Mouse (Mus musculus) CD4-positive, CD25-positive, alpha-beta regulatory T cell, adult 4 months (primary cell): ENCODE results near the gene Trmt11. TPM values are rescaled to one million over a fixed set of nuclear protein-coding genes. Genes with fewer than 3 reads are reported as not detected.
"Not testable (repeated sequence)": the region's sequence is repeated elsewhere in the genome, so short reads cannot be mapped to it uniquely, and the experiment has no call there.

Experiments
- ATAC-seq: one replicate; pipeline ENCODE4 v1.8.0; 2017
- polyA plus RNA-seq, 2 experiments: library from polyadenylated mRNA; unstranded; fragments of 100-300 nt; shearing (Covaris generic); gene quantifications; one replicate each; pipeline ENCODE4 v1.2.1; 2017

Trmt11 gene
- 10 to 100 TPM; 34.6 to 47.4 TPM for polyA plus RNA-seq

GRCm38 (mm10) chr10:30600542-30600966, at the start of gene Trmt11:
Gene Trmt11, minus strand, starts transcription at chr10:30600749.
- ATAC-seq: peak; percentile 91

- ATAC-seq: no peak
These were observed 47.1 kb upstream of the Trmt11 start for GRCm38 (mm10) chr10:30647681-30648080.

- ATAC-seq: no peak
These were observed 37.7 kb upstream of the Trmt11 start for GRCm38 (mm10) chr10:30638216-30638615.

- ATAC-seq: peak; percentile 58
These were observed 36.1 kb upstream of the Trmt11 start for GRCm38 (mm10) chr10:30636474-30637154.

GRCm38 (mm10) chr10:30632718-30633117, 32.2 kb upstream of the Trmt11 start:
- ATAC-seq: no peak

- ATAC-seq: no peak
These were observed 29.4 kb upstream of the Trmt11 start for GRCm38 (mm10) chr10:30629977-30630376.

GRCm38 (mm10) chr10:30629513-30629912, 29.0 kb upstream of the Trmt11 start, which contains the start of gene Hint3:
Gene Hint3, minus strand, starts transcription at chr10:30629632.
- no peak for ATAC-seq

- ATAC-seq: not testable (repeated sequence)
These were observed 27.9 kb upstream of the Trmt11 start for GRCm38 (mm10) chr10:30628444-30628843.

- peak; percentile 63 for ATAC-seq
These were observed 27.0 kb upstream of the Trmt11 start for GRCm38 (mm10) chr10:30627548-30627947.

- no peak for ATAC-seq
These were observed 23.8 kb upstream of the Trmt11 start for GRCm38 (mm10) chr10:30624161-30625019.

GRCm38 (mm10) chr10:30622928-30623327, 22.4 kb upstream of the Trmt11 start:
- ATAC-seq: peak; percentile 36

GRCm38 (mm10) chr10:30618918-30619210, 18.3 kb upstream of the Trmt11 start:
- ATAC-seq: no peak

- ATAC-seq: peak; percentile 91
These were observed 17.8 kb upstream of the Trmt11 start for GRCm38 (mm10) chr10:30618091-30618917.

GRCm38 (mm10) chr10:30613039-30613438, 12.5 kb upstream of the Trmt11 start:
- ATAC-seq: no peak

- no peak for ATAC-seq
These were observed 9.1 kb upstream of the Trmt11 start for GRCm38 (mm10) chr10:30609614-30610013.

GRCm38 (mm10) chr10:30608109-30608508, 7.6 kb upstream of the Trmt11 start:
- ATAC-seq: no peak

GRCm38 (mm10) chr10:30600094-30600534, 435 bp downstream of the Trmt11 start:
- peak; percentile 42 for ATAC-seq

- ATAC-seq: no peak
These were observed 13.5 kb downstream of the Trmt11 start for GRCm38 (mm10) chr10:30587037-30587436.

- ATAC-seq: no peak
These were observed 14.9 kb downstream of the Trmt11 start for GRCm38 (mm10) chr10:30585691-30586090.

GRCm38 (mm10) chr10:30577670-30578280, 22.8 kb downstream of the Trmt11 start:
- no peak for ATAC-seq

GRCm38 (mm10) chr10:30566364-30566763, 34.2 kb downstream of the Trmt11 start:
- no peak for ATAC-seq

GRCm38 (mm10) chr10:30564651-30565050, 35.9 kb downstream of the Trmt11 start:
- ATAC-seq: no peak
